Mouse (Mus musculus) C2C12 (cell line): ENCODE data around the gene Phgdh. TPM values are rescaled to one million over a fixed set of nuclear protein-coding genes. Genes with fewer than 3 reads are reported as not detected.
A peak's percentile ranks its signal among the peaks of the same experiment; 100 is the strongest.

Experiments
- H3K27me3 ChIP-seq: one replicate; pipeline ENCODE4 v1.6.1; 2011; ENCODE audit not compliant: control insufficient read depth, insufficient read depth, insufficient read length
- H3K36me3 ChIP-seq: one replicate; pipeline ENCODE4 v1.6.1; 2011; ENCODE audit not compliant: control insufficient read depth, insufficient read depth
- H3K4me3 ChIP-seq: one replicate; pipeline ENCODE4 v1.5.1; 2011; ENCODE audit warnings: mild to moderate bottlenecking, control low read depth; ENCODE audit not compliant: poor library complexity, insufficient read depth, severe bottlenecking
- H3K79me2 ChIP-seq: one replicate; pipeline ENCODE4 v1.6.1; 2011; ENCODE audit not compliant: control insufficient read depth, insufficient read depth
- H3K79me3 ChIP-seq: one replicate; pipeline ENCODE4 v1.6.1; 2011; ENCODE audit warnings: low read depth, control low read depth
- H3ac ChIP-seq: one replicate; pipeline ENCODE3; 2011; ENCODE audit warnings: low read depth; ENCODE audit not compliant: control insufficient read depth, insufficient read length
- CEBPB ChIP-seq: IDR thresholded peaks from one replicate; pipeline ENCODE4 v1.6.1; 2011; ENCODE audit warnings: low read depth, mild to moderate bottlenecking, control low read depth, moderate library complexity
- CTCF ChIP-seq: IDR thresholded peaks from one replicate; pipeline ENCODE4 v1.5.1; 2011; ENCODE audit not compliant: control insufficient read depth, insufficient read depth, insufficient read length
- FOSL1 ChIP-seq: IDR thresholded peaks from one replicate; pipeline ENCODE4 v1.8.0; 2011; ENCODE audit warnings: mild to moderate bottlenecking, low read length; ENCODE audit not compliant: poor library complexity, insufficient read depth, severe bottlenecking
- MAX ChIP-seq: IDR thresholded peaks from one replicate; pipeline ENCODE4 v1.6.1; 2011; ENCODE audit warnings: mild to moderate bottlenecking, control low read depth
- MYOD1 ChIP-seq: IDR thresholded peaks from one replicate; pipeline ENCODE4 v1.6.1; 2011; ENCODE audit warnings: low read depth; ENCODE audit not compliant: control insufficient read depth, insufficient read length
- MYOG ChIP-seq: IDR thresholded peaks from one replicate; pipeline ENCODE4 v1.6.1; 2011; ENCODE audit not compliant: control insufficient read depth, insufficient read length; ENCODE audit errors: extremely low read depth
- USF1 ChIP-seq: IDR thresholded peaks from one replicate; pipeline ENCODE4 v1.6.1; 2011; ENCODE audit warnings: low read depth, mild to moderate bottlenecking, control low read depth, moderate library complexity
- polyA plus RNA-seq: library from polyadenylated mRNA; unstranded; fragments of >200 nt; fragmentation: generic; extraction: Trizol; gene quantifications from one replicate; pipeline ENCODE4 v1.2.1, GENCODE M21; 2012; ENCODE audit warnings: missing spikeins

The Phgdh gene
- polyA plus RNA-seq, 1 experiment, result 843 TPM

DNA sequence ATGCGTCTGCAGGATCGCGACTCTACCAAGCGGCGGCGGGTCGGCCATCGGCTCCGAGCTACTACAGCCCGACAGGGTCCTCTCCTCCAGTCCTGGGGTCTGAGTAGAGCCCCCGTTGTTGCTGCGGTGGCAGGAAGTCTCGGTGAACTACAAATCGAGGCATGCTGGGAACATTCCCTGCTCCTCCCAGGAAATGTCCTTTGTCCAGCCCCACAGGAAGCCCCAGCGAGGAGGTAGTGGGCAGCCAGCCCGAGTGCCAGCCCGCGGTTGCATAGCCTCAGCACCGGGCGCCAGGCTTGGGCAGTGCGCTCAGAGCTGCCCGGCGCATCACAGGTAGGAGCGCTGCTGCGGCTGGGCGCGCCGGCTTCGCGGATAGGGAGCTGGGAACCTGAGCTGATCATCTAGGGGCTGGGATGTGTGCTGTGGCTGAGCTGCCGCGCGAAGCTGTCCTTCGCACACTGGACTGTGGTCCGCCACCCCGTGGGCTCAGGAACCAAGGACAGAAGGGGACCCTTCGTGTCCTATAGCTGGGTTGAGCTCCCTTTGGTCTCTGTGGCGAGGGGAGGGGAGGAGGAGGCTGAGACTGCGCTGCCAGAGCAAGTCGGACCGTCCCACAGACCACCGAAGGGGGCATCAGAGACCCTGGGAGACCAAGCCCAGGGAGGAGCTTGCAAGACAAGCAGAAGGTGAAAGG is 42.6 kb upstream of the Phgdh start, which contains the start of gene Zfp697:
TSS of gene Zfp697 (plus strand) at position 216 of the 694 bp plus-strand sequence.
- H3K79me3 ChIP-seq, result peaks cover 43% of the 10 kb centered on the region
- peak within 1 kb of the TSS; percentile 85 for H3ac ChIP-seq
- peaks cover 56% of the 10 kb centered on the region for H3K79me2 ChIP-seq
- H3K4me3 ChIP-seq, result peak within 1 kb of the TSS; percentile 64
- no peak for TF ChIP-seq MYOD1
- TF ChIP-seq CEBPB, result no peak
- no peak for TF ChIP-seq MAX
- no peak for TF ChIP-seq USF1
- no peak for TF ChIP-seq CTCF
- TF ChIP-seq MYOG, result no peak
- TF ChIP-seq FOSL1, result no peak
- no peaks in the 10 kb centered on the region for H3K27me3 ChIP-seq
- no peaks in the 10 kb centered on the region for H3K36me3 ChIP-seq

DNA sequence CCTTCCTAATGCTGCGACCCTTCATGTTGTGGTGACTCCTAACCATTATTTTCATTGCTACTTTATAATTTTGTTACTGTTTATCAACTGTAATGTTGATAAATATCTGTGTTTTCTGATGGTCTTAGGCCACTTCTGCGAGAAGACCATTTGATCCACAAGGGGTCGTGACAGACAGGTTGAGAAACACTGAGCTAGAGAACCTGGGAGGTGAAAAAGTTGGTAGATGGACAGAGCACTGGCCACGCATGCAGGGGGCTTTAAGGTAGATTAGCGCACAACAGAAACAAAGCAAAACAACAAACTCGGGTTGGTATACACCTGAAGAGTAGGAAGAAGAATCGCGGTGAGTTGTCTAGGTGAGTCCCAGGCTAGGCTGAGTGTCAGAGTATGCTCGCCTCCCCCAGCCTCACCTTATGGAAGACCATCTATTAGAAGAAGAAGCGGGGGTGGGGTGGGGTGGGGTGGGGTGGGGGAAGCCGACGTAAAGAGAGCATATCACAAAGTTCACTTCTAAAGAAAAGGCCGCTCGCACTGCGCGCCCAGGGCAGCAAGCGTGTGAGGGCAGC is 42.0 kb upstream of the Phgdh start:
- Histone ChIP-seq H3K36me3 (no peaks in the 10 kb centered on the region), H3K4me3 (peak overlapping the region; percentile 64), H3K27me3 (no peaks in the 10 kb centered on the region), H3K79me2 (peaks cover 50% of the 10 kb centered on the region), H3K79me3 (peaks cover 37% of the 10 kb centered on the region), H3ac (peak overlapping the region; percentile 85)
- TF ChIP-seq MYOD1, result no peak
- no peak for TF ChIP-seq MAX
- no peak for TF ChIP-seq USF1
- TF ChIP-seq CTCF, result no peak
- no peak for TF ChIP-seq MYOG
- no peak for TF ChIP-seq CEBPB
- TF ChIP-seq FOSL1, result no peak

DNA sequence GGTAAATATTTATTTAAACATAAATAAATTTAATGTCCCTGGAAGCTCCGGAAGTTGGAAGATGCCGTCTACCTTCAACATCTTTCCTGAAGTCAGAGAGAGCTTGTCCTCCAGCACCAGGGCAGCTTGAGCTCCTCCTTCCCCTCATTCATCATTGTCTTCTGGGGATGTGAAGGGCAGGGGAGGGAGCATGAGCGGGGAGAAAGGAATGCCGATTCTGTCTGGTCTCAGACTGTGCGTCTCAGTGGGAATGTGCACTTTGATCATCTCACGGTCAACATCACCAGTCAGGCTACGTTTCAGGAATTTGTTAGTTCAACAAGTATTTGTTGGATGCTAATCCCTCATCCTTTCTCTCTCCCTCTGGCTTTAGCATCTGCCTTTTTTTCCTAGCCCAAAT is 39.4 kb upstream of the Phgdh start:
- TF ChIP-seq CEBPB (no peak), CTCF (no peak), MAX (no peak), MYOD1 (peak; percentile 5)
- H3K27me3 ChIP-seq, result no peaks in the 10 kb centered on the region
- peaks cover 15% of the 10 kb centered on the region for H3K79me3 ChIP-seq
- H3K79me2 ChIP-seq, result peaks cover 24% of the 10 kb centered on the region
- H3K4me3 ChIP-seq, result no peak overlapping the region
- H3ac ChIP-seq, result no peak overlapping the region
- H3K36me3 ChIP-seq, result no peaks in the 10 kb centered on the region

DNA sequence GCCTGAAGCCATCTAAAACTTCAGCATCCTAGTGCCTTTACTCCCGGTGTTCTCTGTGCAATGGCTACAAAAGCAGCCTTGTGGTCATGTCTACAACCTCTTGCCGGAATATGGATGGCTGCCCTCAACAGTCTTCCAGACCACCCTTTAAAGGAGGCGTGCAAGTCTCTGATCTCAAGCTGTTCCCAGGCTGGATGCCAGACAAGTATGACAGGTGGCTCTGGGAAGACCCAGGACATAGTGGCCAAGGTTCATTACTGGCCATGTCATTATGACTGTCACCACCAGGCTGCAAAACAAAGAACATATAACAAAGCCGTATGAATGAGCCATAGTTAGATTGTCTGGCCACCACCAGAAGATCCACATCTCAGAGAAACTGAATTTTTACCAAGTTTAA is 38.5 kb upstream of the Phgdh start:
- Histone ChIP-seq H3K79me2 (peaks cover 15% of the 10 kb centered on the region), H3K27me3 (no peaks in the 10 kb centered on the region), H3K79me3 (peaks cover 7% of the 10 kb centered on the region), H3K36me3 (no peaks in the 10 kb centered on the region), H3K4me3 (no peak overlapping the region), H3ac (no peak overlapping the region)
- TF ChIP-seq MYOG (no peak), MYOD1 (no peak), FOSL1 (no peak), CTCF (no peak), MAX (no peak), USF1 (no peak)

DNA sequence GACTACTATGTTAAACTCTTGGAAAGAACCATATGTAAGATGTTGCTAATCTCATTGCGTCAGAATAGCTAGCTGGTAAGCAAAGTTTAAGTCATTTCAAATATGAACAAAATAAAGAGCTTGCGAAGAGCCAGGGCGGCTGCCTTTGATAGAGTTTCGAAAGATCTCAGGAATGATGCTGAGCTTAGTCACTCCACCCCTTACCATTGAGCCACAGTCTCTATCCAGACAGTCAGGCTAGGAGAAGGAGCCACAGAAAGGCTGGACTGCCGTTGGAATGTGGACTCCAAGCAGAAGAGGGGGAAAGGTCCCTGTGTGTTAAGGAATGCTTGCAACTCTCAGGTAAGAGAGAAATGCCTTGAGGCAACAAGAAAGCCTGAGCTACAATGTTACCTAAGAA is 35.2 kb upstream of the Phgdh start:
- Histone ChIP-seq H3K79me3 (no peaks in the 10 kb centered on the region), H3ac (no peak overlapping the region), H3K4me3 (no peak overlapping the region), H3K36me3 (no peaks in the 10 kb centered on the region), H3K27me3 (no peaks in the 10 kb centered on the region), H3K79me2 (no peaks in the 10 kb centered on the region)
- peak; percentile 27 for TF ChIP-seq FOSL1
- TF ChIP-seq MYOG, result no peak
- TF ChIP-seq CEBPB, result peak; percentile 85

DNA sequence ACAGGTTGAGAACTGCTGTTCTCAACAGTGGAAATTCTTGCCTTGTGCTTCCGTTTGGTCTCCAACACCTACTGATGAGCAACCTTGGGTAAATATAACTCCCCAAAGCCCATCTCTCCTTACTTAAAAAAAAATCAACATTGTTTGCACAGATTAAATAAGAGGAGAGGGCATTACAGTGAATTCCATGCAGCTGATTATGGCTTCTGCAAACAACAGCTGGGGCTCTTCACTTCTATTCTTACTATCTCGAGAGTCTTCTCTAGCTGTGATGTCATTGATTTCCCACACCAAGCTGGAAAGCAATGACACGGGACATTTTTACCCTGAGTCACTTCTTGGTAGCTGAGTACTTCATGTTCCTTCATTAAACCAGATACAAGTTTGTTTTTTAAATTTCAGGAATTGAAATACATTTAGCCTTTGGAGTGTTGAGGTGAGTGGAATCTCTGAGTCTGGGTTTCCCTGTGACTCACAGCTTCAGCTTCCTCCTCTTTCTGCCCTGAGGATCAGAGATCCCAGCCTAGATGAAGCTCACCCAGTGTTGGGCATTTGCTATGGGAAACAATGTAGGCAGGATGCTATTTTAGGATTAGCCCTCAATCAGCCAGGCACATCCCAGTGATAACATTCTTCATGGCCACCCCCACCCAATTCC is 34.4 kb upstream of the Phgdh start:
- Histone ChIP-seq H3ac (no peak overlapping the region), H3K4me3 (no peak overlapping the region), H3K79me3 (no peaks in the 10 kb centered on the region), H3K79me2 (no peaks in the 10 kb centered on the region), H3K27me3 (no peaks in the 10 kb centered on the region), H3K36me3 (no peaks in the 10 kb centered on the region)
- peak; percentile 58 for TF ChIP-seq MAX
- peak; percentile 18 for TF ChIP-seq FOSL1
- no peak for TF ChIP-seq CEBPB
- TF ChIP-seq MYOG, result no peak
- TF ChIP-seq CTCF, result no peak
- no peak for TF ChIP-seq USF1
- peak; percentile 71 for TF ChIP-seq MYOD1
